Mouse (Mus musculus) hindbrain, postnatal 0 days (tissue): ENCODE measurements at regions not wholly inside any gene's neighbourhood (a gene's known extent, or its start where the extent isn't known, plus 50 kb on each side); places are given as distances from the start of the nearest gene placed in this dataset.

Source experiments
- ATAC-seq: fragments of 200-750 bp; cut with Nextera tagmentation; 2 replicates; pipeline ENCODE4 v1.8.0; 2017; ENCODE audit warnings: mild to moderate bottlenecking, moderate TSS enrichment, moderate library complexity
- DNase-seq: peaks from one replicate; pipeline ENCODE4 v3.0.0-alpha.2; 2015; ENCODE audit warnings: low spot score
- H3K27ac ChIP-seq: fragments of 300-500 bp; sonication (generic); 2 replicates; pipeline ENCODE4 v1.5.1; 2014; ENCODE audit warnings: mild to moderate bottlenecking
- H3K27me3 ChIP-seq: fragments of 300-500 bp; sonication (generic); 2 replicates; pipeline ENCODE4 v1.6.1; 2014; ENCODE audit warnings: low read length, mixed read lengths; ENCODE audit not compliant: insufficient read depth
- H3K36me3 ChIP-seq: fragments of 300-500 bp; sonication (generic); 2 replicates; pipeline ENCODE4 v1.6.1; 2014; ENCODE audit warnings: low read length, mixed read lengths; ENCODE audit not compliant: insufficient read depth
- H3K4me1 ChIP-seq: fragments of 300-500 bp; sonication (generic); 2 replicates; pipeline ENCODE4 v1.6.1; 2014; ENCODE audit warnings: antibody characterized with exemption, low read length, mixed read lengths; ENCODE audit not compliant: insufficient read depth
- H3K4me2 ChIP-seq: fragments of 300-500 bp; sonication (generic); 2 replicates; pipeline ENCODE4 v1.6.1; 2014; ENCODE audit warnings: low read depth, mild to moderate bottlenecking, low read length, moderate library complexity, mixed read lengths
- H3K4me3 ChIP-seq: fragments of 300-500 bp; sonication (generic); 2 replicates; pipeline ENCODE4 v1.5.1; 2014; ENCODE audit warnings: low read length
- H3K9ac ChIP-seq: fragments of 300-500 bp; sonication (generic); replicated peaks from 2 replicates; pipeline ENCODE4 v1.6.1; 2014; ENCODE audit warnings: mild to moderate bottlenecking, low read length, moderate library complexity, mixed read lengths
- H3K9me3 ChIP-seq: fragments of 300-500 bp; sonication (generic); 2 replicates; pipeline ENCODE4 v1.6.1; 2016; ENCODE audit warnings: low read length, mixed read lengths
- CTCF ChIP-seq: IDR thresholded peaks from 2 replicates; pipeline ENCODE4 v1.5.1; 2016; ENCODE audit warnings: antibody characterized with exemption, control low read depth, low read depth
- WGBS: fragments of 180-500 bp; shearing (Covaris S2); extraction: QIAGEN DNeasy Blood & Tissue Kit; methylation state at CpG from one replicate; pipeline ENCODE4 v1.1.7; 2014; 5-methylcytosine and 5-hydroxymethylcytosine counted together

DNA sequence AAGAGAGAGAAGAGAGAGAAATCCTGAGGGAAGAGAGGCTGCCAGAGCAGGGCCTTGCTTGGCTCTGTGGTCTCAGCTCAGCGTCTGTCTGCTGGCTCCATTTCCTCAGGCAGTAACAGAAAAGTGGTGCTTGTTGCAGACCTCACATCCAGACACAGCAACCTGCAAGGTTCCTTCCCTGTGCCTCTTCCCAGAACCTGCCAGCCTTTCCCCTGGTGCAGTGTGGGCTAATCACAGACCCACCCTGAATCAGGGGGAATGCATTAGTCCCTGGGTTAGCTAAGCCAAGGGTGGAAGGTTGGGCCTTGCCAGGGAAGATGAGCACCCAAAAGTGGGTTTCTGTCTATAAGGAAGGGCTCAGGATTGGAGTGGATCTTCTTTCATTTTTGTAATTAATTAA is 75.2 kb upstream of the Syt6 start:
- DNase-seq (no peak), ATAC-seq (no peak)
- Histone ChIP-seq H3K27me3 (no peaks in the 10 kb centered on the region), H3K27ac (no peak overlapping the region), H3K9ac (no peak overlapping the region), H3K4me3 (no peak overlapping the region), H3K9me3 (no peaks in the 10 kb centered on the region), H3K4me1 (no peaks in the 10 kb centered on the region), H3K36me3 (no peaks in the 10 kb centered on the region), H3K4me2 (no peak overlapping the region)
- TF ChIP-seq CTCF = no peak
- 35% methylated on average over 1 of the region's 1 CpGs for WGBS

DNA sequence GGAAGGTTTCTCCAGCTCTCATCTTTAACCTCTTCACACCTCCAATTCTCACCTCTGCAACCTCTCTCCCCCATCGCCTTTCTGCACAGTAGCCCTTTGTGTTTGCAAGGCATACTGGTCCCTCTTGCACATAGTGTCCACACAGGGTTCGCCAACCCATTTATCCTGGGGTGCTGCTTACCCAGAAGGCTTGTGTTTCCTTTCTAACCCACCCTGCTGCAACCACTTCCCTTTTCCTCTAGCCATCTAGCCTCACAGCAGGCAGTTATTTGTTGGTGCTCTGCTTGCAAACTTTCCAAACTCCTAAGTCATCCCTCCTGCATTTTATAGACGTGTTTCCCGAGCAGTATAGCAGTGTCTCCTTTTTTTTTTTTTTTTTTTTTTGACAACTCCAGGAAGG is 74.7 kb upstream of the Syt6 start:
- ATAC-seq (no peak), DNase-seq (no peak)
- no peaks in the 10 kb centered on the region for H3K4me1 ChIP-seq
- H3K9ac ChIP-seq = no peak overlapping the region
- no peaks in the 10 kb centered on the region for H3K27me3 ChIP-seq
- TF ChIP-seq CTCF = no peak
- no peaks in the 10 kb centered on the region for H3K9me3 ChIP-seq
- no peak overlapping the region for H3K4me3 ChIP-seq
- H3K36me3 ChIP-seq = no peaks in the 10 kb centered on the region
- H3K4me2 ChIP-seq = no peak overlapping the region
- H3K27ac ChIP-seq = no peak overlapping the region
- WGBS = 74% methylated on average over 4 of the region's 4 CpGs

DNA sequence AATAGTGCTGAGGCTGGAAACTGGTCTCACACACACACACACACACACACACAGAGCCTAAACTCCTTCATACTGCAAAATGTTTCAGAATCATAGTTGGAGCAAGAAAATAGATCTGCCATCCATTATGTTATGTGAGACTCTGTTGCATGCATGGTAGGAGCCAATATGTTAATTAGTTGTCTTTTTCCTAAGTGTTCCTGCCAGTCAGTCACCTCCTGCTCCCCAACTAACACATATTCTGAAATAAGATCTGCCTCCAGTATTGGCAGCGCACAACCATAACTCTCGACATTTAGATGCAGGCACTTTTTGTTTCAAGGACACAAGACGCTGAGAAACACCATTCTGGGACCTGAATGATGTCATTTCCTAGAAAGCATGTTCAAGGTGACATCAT is 70.9 kb upstream of the Syt6 start:
- TF ChIP-seq CTCF = no peak
- ATAC-seq = no peak
- Histone ChIP-seq H3K27me3 (no peaks in the 10 kb centered on the region), H3K27ac (no peak overlapping the region), H3K9me3 (no peaks in the 10 kb centered on the region), H3K36me3 (no peaks in the 10 kb centered on the region), H3K9ac (no peak overlapping the region), H3K4me1 (no peaks in the 10 kb centered on the region), H3K4me3 (no peak overlapping the region), H3K4me2 (no peak overlapping the region)
- DNase-seq = no peak
- 89% methylated on average over 3 of the region's 3 CpGs for WGBS

DNA sequence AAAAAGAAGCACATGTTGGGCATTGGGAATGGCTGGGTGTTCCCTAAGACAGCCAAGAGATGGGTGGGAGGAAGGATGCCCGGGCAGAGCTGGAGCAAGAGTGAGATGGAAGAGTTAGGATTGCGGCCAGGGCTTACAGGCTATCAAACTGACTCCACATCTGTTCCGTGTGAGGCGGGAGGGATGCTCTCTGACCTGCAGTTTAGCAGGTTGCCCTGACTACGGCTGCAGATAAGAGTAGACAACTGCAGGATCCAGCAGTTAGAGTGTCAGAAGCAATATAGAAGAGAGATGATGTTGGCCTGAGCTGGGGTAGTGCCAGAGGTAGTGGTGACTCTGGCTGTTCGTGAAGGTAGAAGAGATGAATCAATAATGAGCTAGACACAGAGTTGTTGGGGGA is 61.6 kb upstream of the Syt6 start:
- Histone ChIP-seq H3K4me1 (peaks cover 4% of the 10 kb centered on the region; the same call in 1 of the 2 replicates), H3K27me3 (no peaks in the 10 kb centered on the region), H3K9ac (no peak overlapping the region), H3K4me3 (no peak overlapping the region), H3K36me3 (no peaks in the 10 kb centered on the region), H3K9me3 (no peaks in the 10 kb centered on the region), H3K4me2 (no peak overlapping the region), H3K27ac (no peak overlapping the region)
- ATAC-seq = no peak
- no peak for TF ChIP-seq CTCF
- DNase-seq = no peak
- WGBS = 75% methylated on average over 6 of the region's 6 CpGs

DNA sequence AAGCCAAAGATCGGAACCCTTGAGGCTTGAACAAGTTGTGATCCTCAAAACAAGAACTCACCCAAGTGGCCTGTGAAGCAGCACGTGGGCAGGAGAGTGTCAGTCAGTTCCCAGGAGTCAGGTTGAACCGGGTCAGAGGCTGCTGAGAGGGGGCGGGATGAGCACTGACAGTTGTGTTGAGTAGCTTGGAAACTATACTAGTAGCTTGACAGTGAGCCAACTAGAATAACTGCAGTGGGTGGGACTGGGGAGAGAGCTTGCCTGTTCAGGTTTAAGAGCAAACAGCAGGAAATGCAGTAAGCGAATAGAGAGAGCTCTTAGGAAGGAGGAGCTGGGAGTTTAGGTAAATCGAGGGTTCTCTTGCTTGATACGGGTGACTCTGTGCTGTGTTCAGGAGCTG is 61.0 kb upstream of the Syt6 start:
- 66% methylated on average over 7 of the region's 7 CpGs for WGBS
- H3K4me2 ChIP-seq = no peak overlapping the region
- DNase-seq (no peak), ATAC-seq (no peak)
- no peak for TF ChIP-seq CTCF
- H3K27me3 ChIP-seq = no peaks in the 10 kb centered on the region
- no peaks in the 10 kb centered on the region for H3K36me3 ChIP-seq
- H3K27ac ChIP-seq = no peak overlapping the region
- peaks cover 4% of the 10 kb centered on the region; the same call in 1 of the 2 replicates for H3K4me1 ChIP-seq
- H3K9ac ChIP-seq = no peak overlapping the region
- H3K9me3 ChIP-seq = no peaks in the 10 kb centered on the region
- H3K4me3 ChIP-seq = no peak overlapping the region

DNA sequence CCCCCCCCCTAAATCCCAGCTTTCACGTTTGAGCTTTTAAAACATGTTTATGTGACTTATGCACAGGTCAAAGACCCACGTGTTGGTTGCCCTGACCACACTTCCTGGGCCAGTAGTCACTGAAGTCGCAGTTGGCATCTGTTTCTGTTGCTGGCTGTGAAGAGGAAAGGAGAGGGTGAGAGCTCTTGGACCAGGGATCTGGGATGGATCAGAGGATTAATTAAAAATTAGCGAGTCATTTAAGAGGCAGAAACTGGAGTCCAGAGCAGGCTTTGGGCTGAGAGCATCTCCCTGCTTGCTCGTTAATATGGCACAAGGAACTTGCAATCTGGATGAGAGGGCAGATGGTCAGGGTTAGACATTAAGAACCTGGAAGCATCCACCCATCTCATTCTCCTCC is 59.1 kb upstream of the Syt6 start:
- WGBS = 52% methylated on average over 5 of the region's 5 CpGs
- H3K36me3 ChIP-seq = no peaks in the 10 kb centered on the region

DNA sequence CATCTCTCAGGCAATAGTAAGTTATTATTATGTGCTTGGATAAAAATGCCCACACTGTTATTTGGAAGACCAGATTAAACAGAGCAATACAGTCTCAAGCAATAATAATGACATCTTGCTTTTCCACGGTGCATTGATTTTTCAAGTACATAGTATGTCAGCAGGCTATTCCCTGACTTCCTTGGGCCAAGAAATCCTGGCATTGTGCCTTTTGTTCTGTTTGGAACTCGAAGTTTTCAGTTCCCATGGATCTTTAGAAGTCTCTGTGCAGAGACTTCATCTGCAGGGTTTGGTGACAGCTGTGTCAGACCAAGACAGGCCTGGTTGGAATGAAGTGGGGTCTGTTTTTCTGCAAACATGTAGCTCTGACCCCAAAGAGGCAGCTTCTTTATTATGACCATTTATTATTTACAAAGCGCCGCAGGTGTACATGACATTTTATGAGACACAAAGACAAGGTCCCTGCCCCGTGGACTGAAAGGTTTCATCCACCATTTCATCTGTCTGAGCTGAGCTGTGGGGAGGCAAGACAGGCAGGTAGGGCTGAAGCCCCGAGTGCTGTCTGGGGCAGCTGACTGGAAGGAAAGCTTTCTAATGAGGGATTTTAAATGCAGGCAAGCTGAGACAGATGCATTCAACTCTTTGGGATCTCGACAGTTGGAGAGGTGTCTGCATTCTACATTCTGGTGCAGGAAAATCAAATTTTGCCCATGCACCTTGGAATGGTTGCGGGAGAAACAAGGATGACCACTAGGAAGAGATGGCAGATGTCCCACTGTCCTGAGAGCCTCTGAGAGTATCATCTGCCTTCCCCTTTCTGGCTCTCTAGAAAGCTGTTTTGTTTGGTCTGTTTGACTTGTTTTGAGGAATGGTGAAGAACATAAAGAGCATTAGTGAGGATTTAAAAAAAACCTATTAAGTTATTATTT is 57.4 kb upstream of the Syt6 start:
- Histone ChIP-seq H3K4me3 (no peak overlapping the region), H3K27me3 (no peaks in the 10 kb centered on the region), H3K9me3 (no peaks in the 10 kb centered on the region), H3K36me3 (no peaks in the 10 kb centered on the region), H3K9ac (no peak overlapping the region), H3K4me1 (peaks cover 4% of the 10 kb centered on the region; the same call in 1 of the 2 replicates), H3K4me2 (no peak overlapping the region), H3K27ac (no peak overlapping the region)
- ATAC-seq (no peak), DNase-seq (peak; percentile 57)
- TF ChIP-seq CTCF = no peak
- WGBS = 49% methylated on average over 8 of the region's 8 CpGs

More for the DNA sequence above, 59.1 kb upstream of the Syt6 start:
- ATAC-seq (no peak), DNase-seq (no peak)
- H3K4me2 ChIP-seq = no peak overlapping the region
- no peaks in the 10 kb centered on the region for H3K27me3 ChIP-seq
- H3K9me3 ChIP-seq = no peaks in the 10 kb centered on the region
- H3K27ac ChIP-seq = no peak overlapping the region
- H3K4me3 ChIP-seq = no peak overlapping the region
- no peak overlapping the region for H3K9ac ChIP-seq
- peaks cover 4% of the 10 kb centered on the region; the same call in 1 of the 2 replicates for H3K4me1 ChIP-seq
- no peak for TF ChIP-seq CTCF
